Mouse (Mus musculus) ES-E14 (cell line): ENCODE results near the gene Pld1.

Source experiments
- CHD2 ChIP-seq: IDR thresholded peaks from 2 replicates; pipeline ENCODE4 v1.6.1; 2014; ENCODE audit warnings: mild to moderate bottlenecking, low read depth, low read length, inconsistent platforms
- ZNF384 ChIP-seq: IDR thresholded peaks from 2 replicates; pipeline ENCODE4 v1.6.1; 2012; ENCODE audit warnings: low read depth, low read length, inconsistent platforms

DNA sequence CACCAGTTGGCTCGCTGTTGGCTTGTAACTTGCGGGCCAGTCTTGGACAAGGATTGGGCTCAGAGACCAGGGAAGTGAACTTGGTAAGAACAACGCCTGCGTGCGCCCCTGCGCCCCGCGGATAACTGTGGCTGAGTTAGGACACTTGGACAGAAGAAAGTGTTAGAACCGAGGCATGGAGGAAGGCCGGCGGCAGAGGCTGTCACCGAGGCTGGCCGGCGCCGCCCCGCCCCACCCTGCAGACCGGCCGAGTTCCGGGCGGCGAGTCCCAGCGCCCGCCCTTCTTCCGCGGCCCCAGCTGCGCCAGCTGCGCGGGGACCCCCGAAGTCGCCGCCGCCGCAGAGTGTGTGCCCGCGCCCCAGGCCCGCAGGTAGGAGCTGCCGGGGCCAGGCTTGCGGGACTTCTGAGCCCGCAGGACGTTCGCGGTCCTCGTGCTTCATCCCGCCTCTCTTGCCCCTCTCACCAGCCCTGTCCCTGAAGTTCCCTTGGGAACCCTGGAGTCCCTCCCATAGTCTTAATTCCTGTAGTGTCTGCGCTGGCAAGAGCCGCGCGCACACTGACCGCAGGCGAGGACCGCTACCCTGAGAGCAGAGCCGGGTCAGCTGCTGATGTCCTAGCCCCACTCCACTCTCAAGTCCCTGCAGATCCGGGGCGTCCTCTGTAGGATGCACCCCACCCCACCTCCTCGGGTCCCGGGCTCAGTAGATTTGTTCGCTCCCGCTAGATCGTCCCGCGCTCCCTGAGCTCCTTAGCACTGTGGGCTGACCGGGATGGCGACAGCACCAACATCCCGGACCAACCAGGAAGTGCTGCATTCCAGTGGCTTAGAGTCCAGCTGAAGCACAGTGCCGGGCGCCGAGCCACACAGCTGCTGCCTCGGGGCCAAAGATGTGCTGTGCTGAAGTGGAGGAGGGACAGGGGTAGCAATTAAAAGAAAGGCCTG, at the start of gene Pld1:
- no peak for TF ChIP-seq CHD2
- TF ChIP-seq ZNF384, result no peak
